Mouse (Mus musculus) layer of hippocampus, adult 8-10 months (tissue): ENCODE results near the gene Angel2. TPM values are rescaled to one million over a fixed set of nuclear protein-coding genes. Genes with fewer than 3 reads are reported as not detected.

ENCODE experiments used
- DNase-seq, 2 experiments: peaks; one replicate each; pipeline ENCODE4 v3.0.0; 2022; ENCODE audit warnings: low spot score in 2 of 2
- total RNA-seq, 4 experiments: library from RNA; stranded (reverse); gene quantifications; 2 replicates each; pipeline ENCODE4 v1.2.4; 2022

The Angel2 gene
- total RNA-seq, 4 experiments from 2014 or later = 49.4 to 61.7 (median 58.3) TPM

- peak in 1 of 2 experiments; percentile 29 for DNase-seq
These were observed 4.2 kb downstream of the Angel2 start for GRCm38 (mm10) chr1:190929010-190929695.

- no peak for DNase-seq
These were observed 5.3 kb downstream of the Angel2 start for GRCm38 (mm10) chr1:190930181-190930580.

GRCm38 (mm10) chr1:190939803-190940202 is 14.9 kb downstream of the Angel2 start:
- no peak for DNase-seq

GRCm38 (mm10) chr1:190944109-190944760 is 19.3 kb downstream of the Angel2 start:
- peak; percentile 55 to 68 for DNase-seq

- DNase-seq = no peak
These were observed 23.1 kb downstream of the Angel2 start for GRCm38 (mm10) chr1:190947986-190948385.

GRCm38 (mm10) chr1:190948439-190948838 is 23.5 kb downstream of the Angel2 start:
- no peak for DNase-seq

- no peak for DNase-seq
These were observed 23.9 kb downstream of the Angel2 start for GRCm38 (mm10) chr1:190948846-190949245.

- no peak for DNase-seq
These were observed 26.1 kb downstream of the Angel2 start for GRCm38 (mm10) chr1:190951014-190951413.

- DNase-seq = no peak
These were observed 28.1 kb downstream of the Angel2 start for GRCm38 (mm10) chr1:190953009-190953408.

GRCm38 (mm10) chr1:190958821-190959220 is 33.9 kb downstream of the Angel2 start:
- DNase-seq = no peak

- DNase-seq = no peak
These were observed 37.8 kb downstream of the Angel2 start for GRCm38 (mm10) chr1:190962760-190963159.

GRCm38 (mm10) chr1:190964992-190965780 is 40.3 kb downstream of the Angel2 start:
- DNase-seq = no peak

GRCm38 (mm10) chr1:190968010-190968409 is 43.1 kb downstream of the Angel2 start:
- DNase-seq = no peak

GRCm38 (mm10) chr1:190971708-190972610 is 47.0 kb downstream of the Angel2 start:
- peak in 1 of 2 experiments; percentile 20 for DNase-seq

- no peak for DNase-seq
These were observed 47.8 kb downstream of the Angel2 start for GRCm38 (mm10) chr1:190972612-190973192.

GRCm38 (mm10) chr1:190974191-190974590 is 49.3 kb downstream of the Angel2 start:
- DNase-seq = no peak

GRCm38 (mm10) chr1:190974833-190975232 is 49.9 kb downstream of the Angel2 start:
- DNase-seq = no peak

GRCm38 (mm10) chr1:190976887-190977573 is 52.1 kb downstream of the Angel2 start:
- DNase-seq = no peak

- DNase-seq = no peak
These were observed 53.1 kb downstream of the Angel2 start for GRCm38 (mm10) chr1:190978001-190978400.

- DNase-seq = no peak
These were observed 53.7 kb downstream of the Angel2 start for GRCm38 (mm10) chr1:190978511-190979073.
